Mouse (Mus musculus) gastrocnemius, postnatal 4 days (tissue): Measurements from ENCODE around the gene Cr2. TPM values are rescaled to one million over a fixed set of nuclear protein-coding genes. Genes with fewer than 3 reads are reported as not detected.
"Not testable (repeated sequence)": the region's sequence is repeated elsewhere in the genome, so short reads cannot be mapped to it uniquely, and the experiment has no call there.

ENCODE experiments used
- DNase-seq, 2 experiments: peaks; one replicate each; pipeline ENCODE4 v3.0.0; 2021 to 2022; ENCODE audit warnings: low spot score in 2 of 2, mixed read lengths in 2 of 2
- long read RNA-seq, 2 experiments: library from polyadenylated mRNA; stranded (forward); transcript quantifications; one replicate each; pipeline ENCODE4 v2.0.0; 2021
- total RNA-seq, 2 experiments: library from RNA; stranded (reverse); gene quantifications; 2 replicates each; pipeline ENCODE4 v1.2.3; 2021

The Cr2 gene
- not detected for total RNA-seq
- long read RNA-seq, experiment 1: 0 reads
- long read RNA-seq, experiment 2: 0 reads

DNA sequence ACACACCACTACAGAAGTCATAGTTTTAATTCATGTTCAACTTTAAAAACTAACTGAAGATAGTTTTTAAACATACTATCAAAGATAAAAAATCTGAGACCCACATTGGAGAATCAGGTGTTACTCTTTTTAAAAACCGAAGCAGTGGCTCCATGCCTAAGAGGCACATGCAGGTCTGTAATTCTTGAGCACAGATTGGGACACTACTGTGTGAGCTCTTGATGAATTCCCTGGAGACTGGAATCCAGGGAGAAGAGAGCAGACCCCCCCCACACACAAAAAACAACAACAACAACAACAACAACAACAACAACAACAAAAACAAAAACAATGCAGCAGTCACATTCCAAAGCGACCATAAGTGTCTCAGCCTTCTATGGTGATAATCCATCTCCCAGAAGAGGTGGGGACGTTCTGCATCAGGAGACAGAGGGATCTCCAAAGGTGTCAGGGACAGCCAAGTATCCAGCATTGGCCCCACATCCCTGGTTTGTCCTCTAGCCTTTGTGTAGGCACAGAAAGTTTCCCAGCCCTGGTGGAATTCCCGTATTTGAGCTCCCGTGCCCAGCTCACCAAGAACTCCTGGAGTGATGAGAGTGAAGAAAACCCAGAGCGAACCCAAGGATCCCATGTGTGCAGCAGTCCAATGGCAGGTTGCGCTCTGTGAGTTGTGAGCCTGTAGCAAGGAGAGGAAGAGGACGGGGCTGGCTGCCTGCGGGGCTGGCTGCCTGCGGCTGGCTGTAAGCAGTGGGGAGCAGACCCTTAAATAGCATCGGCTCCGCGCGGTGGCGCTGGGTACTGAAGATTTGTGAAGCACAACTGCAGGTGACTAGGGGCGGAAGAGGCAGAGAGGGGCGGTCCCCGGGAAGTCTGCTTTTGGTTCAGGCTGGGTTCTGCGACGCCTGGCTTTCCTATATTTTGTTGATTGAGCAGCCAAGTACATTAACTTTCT lies at the start of gene Cr2:
Gene Cr2 (minus strand): TSS at position 737 of the 952 bp plus-strand sequence.
- DNase-seq: peak; percentile 17 to 20

GRCm38 (mm10) chr1:195221781-195222180 lies 45.3 kb upstream of the Cr2 start:
- no peak for DNase-seq

- not testable (repeated sequence) for DNase-seq
Observed at GRCm38 (mm10) chr1:195212851-195213250, 36.3 kb upstream of the Cr2 start.

- DNase-seq: no peak
Observed at GRCm38 (mm10) chr1:195184746-195185145, 8.2 kb upstream of the Cr2 start.

GRCm38 (mm10) chr1:195164996-195165755 lies 11.3 kb downstream of the Cr2 start:
- no peak for DNase-seq

GRCm38 (mm10) chr1:195132070-195132469 lies 44.4 kb downstream of the Cr2 start:
- DNase-seq: no peak

GRCm38 (mm10) chr1:195131675-195132015 lies 44.9 kb downstream of the Cr2 start:
- DNase-seq: no peak

GRCm38 (mm10) chr1:195130953-195131674 lies 45.4 kb downstream of the Cr2 start, which contains the start of gene Cr1l:
TSS of gene Cr1l (minus strand) at chr1:195131586.
- peak; percentile 65 to 84 for DNase-seq

DNA sequence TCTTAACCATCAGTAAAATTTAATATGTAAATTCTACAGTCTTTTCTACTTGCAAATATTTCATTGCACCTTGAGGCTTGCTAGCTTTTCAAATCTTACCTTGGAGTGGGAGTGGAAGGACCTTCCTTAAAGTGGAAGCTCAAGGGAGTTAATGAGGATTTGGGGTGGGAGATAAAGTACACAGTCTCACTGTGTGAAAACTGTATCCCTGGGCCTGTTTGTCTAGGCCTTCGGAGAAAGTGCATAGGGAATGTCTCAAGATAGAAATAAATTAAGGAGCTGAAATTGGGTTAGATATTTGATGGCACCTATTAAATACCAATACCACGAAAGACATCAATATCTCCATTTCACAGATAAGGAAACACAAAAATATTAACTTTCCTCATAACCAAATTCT lies 46.0 kb downstream of the Cr2 start:
- no peak for DNase-seq

GRCm38 (mm10) chr1:195129867-195130266 lies 46.6 kb downstream of the Cr2 start:
- no peak for DNase-seq

DNA sequence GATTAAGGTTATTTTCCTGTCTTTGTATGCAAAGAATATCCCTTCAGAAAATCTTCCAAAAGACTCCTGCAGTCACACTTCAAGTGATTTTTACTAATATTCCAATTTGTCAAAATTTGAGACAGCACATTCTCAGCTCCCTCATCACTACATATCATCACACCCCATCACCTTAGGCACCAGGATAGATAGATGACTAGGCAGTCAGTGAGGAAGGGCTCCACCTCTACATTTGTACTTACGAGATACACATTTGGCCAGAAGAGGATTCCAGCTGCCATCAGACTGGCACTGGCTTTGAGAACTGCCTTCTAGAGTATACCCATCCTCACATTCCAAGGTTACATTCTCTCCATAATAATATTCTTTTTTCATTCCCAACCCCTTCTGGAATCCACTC lies 62.1 kb downstream of the Cr2 start:
- no peak for DNase-seq

DNA sequence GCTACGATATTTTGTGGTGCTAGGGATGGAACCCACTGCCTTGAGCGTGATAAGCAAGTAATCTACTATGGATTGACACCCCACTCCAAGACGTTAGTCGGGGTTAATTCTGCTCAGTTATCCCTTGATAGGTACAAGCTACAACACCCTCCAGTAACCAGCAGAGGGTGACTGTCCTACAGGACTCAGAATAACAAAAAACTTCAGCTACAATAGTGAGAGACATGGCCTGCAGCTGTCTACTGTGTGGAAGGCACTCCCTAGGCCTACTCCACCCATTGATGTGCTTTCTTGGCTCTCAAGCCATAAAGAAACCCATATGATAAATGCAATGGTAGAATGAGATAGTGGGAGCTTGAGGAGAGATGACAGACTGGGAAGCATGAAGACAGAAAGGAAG lies 62.9 kb downstream of the Cr2 start:
- no peak for DNase-seq

GRCm38 (mm10) chr1:195100693-195101092 lies 75.8 kb downstream of the Cr2 start:
- DNase-seq: no peak

GRCm38 (mm10) chr1:195098004-195098403 lies 78.5 kb downstream of the Cr2 start:
- DNase-seq: no peak

DNA sequence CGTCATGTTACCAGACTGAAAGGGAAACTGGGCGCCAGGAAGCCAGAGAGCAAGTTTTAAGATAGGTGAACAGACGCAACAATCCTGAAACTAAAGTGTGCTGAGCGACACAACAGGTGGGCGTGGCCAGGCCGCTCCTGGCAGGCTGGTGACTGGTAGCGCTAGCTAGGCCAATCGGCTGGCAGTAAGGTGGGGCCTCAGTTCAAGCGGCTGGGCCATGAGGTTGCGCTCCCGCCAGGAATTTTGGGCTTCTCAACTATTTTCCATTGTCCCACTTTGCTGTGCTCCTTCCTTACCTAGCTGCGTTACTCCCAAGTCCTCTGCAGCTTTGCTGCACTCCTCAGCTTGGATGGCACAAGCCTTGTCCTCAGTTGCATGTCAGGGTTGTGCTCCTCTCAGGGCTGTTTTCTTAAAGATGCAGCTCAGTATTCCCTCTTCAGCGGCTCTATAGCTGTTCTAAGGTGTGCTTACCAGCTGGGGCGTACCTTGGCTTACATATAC lies 84.2 kb downstream of the Cr2 start, which contains the start of gene Cd46:
Gene Cd46 (minus strand): TSS at position 30 of the 501 bp plus-strand sequence.
- DNase-seq: peak in 1 of 2 experiments; percentile 55

DNA sequence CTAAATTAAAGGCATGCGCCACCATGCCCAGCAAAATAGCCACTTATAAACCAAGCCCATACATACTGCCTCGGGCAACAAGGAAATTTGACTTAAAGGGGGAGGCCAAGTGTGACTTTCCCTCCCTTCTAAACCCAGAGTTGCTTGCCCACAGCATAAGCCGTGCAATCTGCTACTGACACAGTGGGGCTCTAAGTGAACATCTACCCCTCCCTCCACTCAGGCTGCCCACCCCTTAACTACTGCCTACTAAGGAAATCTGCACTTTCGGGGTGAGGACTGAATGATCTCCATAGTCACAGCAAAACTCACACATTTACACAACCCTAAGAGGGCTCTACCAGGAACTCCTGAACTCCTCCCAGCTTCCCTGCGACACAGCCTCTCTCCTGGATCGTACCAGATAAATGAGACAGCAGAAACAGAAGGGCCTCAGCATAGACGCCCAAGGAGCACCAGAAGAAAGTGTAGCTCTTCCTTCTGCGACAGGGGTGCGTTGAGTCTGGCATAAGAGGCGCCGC lies 84.8 kb downstream of the Cr2 start:
- DNase-seq: no peak

Other genes with a start within 250 kb of the Cr2 start
- gene Cd34, start 237.9 kb downstream of the Cr2 start, total RNA-seq: 100 to 1,000 TPM; 225 to 262 TPM
- gene Cd46, start 84.5 kb downstream of the Cr2 start, total RNA-seq: 1 to 10 TPM; 2.2 to 2.3 TPM
- gene Cr1l, start 45.1 kb downstream of the Cr2 start, total RNA-seq: 10 to 100 TPM; 44.7 to 50.4 TPM